Mouse (Mus musculus): ENCODE results near the gene Med15.
A peak's percentile ranks its signal among the peaks of the same experiment; 100 is the strongest.

DNA sequence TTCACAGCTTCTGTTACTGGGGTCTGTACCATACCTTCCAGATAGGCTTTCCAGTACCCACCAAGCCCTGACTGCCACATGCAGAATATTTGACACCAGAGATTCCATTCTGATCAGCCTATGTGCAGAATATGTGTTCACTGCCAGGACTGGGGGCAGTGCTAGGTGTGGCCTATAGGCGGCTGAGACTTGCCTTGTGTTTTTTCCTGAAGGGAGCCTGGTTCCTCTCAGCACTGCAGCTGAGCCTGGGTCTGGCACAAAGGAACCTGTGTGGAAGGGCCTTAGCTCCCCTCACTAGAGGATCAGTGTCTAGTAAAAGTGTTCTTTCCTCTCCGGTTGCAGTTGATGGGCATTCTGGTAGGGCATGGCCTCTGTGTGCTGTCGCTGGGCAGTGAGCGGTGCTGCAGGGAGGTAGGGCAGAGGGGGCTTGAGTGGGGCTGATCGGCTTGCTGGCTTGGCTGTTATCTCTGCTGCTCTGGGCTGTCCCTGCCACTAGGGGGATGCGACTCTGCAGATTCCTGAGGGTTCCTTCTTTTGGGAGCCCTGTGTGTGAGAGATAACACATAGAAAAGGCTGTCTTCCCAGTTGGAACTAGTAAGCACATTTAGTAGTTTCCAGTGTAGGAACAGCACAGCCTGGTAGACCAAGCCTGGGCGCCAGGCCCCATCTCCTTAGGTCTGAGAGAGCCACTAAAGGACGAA is 99.1 kb downstream of the Med15 start:
- TF ChIP-seq CTCF (IDR thresholded peaks at IDR 0.05; ENCODE audit: low read depth) (peak; percentile 45), EP300 (optimal IDR thresholded peaks at IDR 0.05) (no peak)

Measured in stomach, postnatal 0 days (tissue).